Mouse (Mus musculus) frontal cortex, postnatal 25 days (tissue): ENCODE results near the gene Gabarapl2.
"Not testable (repeated sequence)": the region's sequence is repeated elsewhere in the genome, so short reads cannot be mapped to it uniquely, and the experiment has no call there.

Experiments used
- DNase-seq, 2 experiments: peaks; one replicate each; pipeline ENCODE4 v3.0.0; 2022; ENCODE audit warnings: low spot score in 2 of 2

Gene Gabarapl2

GRCm38 (mm10) chr8:111934201-111934600, 6.3 kb upstream of the Gabarapl2 start:
- DNase-seq = no peak

GRCm38 (mm10) chr8:111937184-111937583, 3.3 kb upstream of the Gabarapl2 start:
- DNase-seq = no peak

GRCm38 (mm10) chr8:111938076-111938985, 2.2 kb upstream of the Gabarapl2 start:
- DNase-seq = not testable (repeated sequence)

- no peak for DNase-seq
Measured at GRCm38 (mm10) chr8:111939516-111940142, 874 bp upstream of the Gabarapl2 start.

- peak in 1 of 2 experiments; percentile 16 for DNase-seq
Measured at GRCm38 (mm10) chr8:111941101-111941454, 575 bp downstream of the Gabarapl2 start.

GRCm38 (mm10) chr8:111943544-111943943, 3.0 kb downstream of the Gabarapl2 start:
- DNase-seq = no peak

GRCm38 (mm10) chr8:111947144-111947543, 6.6 kb downstream of the Gabarapl2 start:
- DNase-seq = no peak

- no peak for DNase-seq
Measured at GRCm38 (mm10) chr8:111947954-111948353, 7.5 kb downstream of the Gabarapl2 start.

- no peak for DNase-seq
Measured at GRCm38 (mm10) chr8:111950846-111951245, 10.3 kb downstream of the Gabarapl2 start.

- peak; percentile 34 to 35 for DNase-seq
Measured at GRCm38 (mm10) chr8:111951317-111951716, 10.8 kb downstream of the Gabarapl2 start.

- DNase-seq = no peak
Measured at GRCm38 (mm10) chr8:111951936-111952335, 11.4 kb downstream of the Gabarapl2 start.

- no peak for DNase-seq
Measured at GRCm38 (mm10) chr8:111954844-111955594, 14.5 kb downstream of the Gabarapl2 start.

- DNase-seq = no peak
Measured at GRCm38 (mm10) chr8:111955879-111956278, 15.4 kb downstream of the Gabarapl2 start.

GRCm38 (mm10) chr8:111957231-111957630, 16.7 kb downstream of the Gabarapl2 start:
- DNase-seq = no peak

- DNase-seq = no peak
Measured at GRCm38 (mm10) chr8:111960591-111961321, 20.3 kb downstream of the Gabarapl2 start.

GRCm38 (mm10) chr8:111961330-111961729, 20.8 kb downstream of the Gabarapl2 start:
- DNase-seq = no peak

- no peak for DNase-seq
Measured at GRCm38 (mm10) chr8:111962589-111962988, 22.1 kb downstream of the Gabarapl2 start.

GRCm38 (mm10) chr8:111963091-111963490, 22.6 kb downstream of the Gabarapl2 start:
- DNase-seq = no peak

GRCm38 (mm10) chr8:111963546-111963945, 23.0 kb downstream of the Gabarapl2 start:
- DNase-seq = no peak

GRCm38 (mm10) chr8:111964351-111964750, 23.8 kb downstream of the Gabarapl2 start:
- no peak for DNase-seq

GRCm38 (mm10) chr8:111964849-111965561, 24.5 kb downstream of the Gabarapl2 start:
- DNase-seq = no peak
